9 mouse cellular contexts compared by ENCODE assay signal in the genomic region with DNA sequence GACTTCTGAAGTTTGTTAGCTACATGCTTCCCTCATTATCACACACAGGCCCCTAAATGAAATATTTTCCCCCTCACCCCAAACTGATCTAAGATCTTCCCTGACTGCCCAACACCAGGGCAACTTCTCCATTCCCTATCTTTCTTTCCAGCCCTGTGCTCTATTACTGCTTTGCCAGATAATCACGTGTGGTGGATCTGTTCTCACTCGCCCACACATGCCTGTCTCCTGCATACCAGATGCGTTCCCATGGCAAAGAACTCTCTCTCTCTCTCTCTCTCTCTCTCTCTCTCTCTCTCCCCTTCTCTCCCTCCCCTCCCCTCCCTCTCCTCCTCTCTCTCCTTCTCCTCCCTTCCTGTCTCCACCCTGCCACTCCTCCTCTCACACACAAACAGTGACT.
DNase-seq lines count a peak whose midpoint lies in the region; ATAC-seq and TF ChIP-seq lines count a peak whose summit lies in the region.
"Had no signal": no experiment of that assay in that cellular context is flagged by ENCODE, and none has a peak within 500 bp of the region (broad histone marks: within the 10 kb centered on the region; RNA-seq: fewer than 3 reads in every experiment).

No protein-coding gene starts in this region.

- TF ChIP-seq CTCF in kidney, postnatal 0 days (IDR thresholded peaks at IDR 0.05; ENCODE audit: low read depth) = no peak
- no peak for TF ChIP-seq CTCF in midbrain, postnatal 0 days (IDR thresholded peaks at IDR 0.05)

- H3K9ac ChIP-seq in kidney, postnatal 0 days (ENCODE audit: low read depth, low read length) = no peak overlapping the region
- no peak overlapping the region for H3K9ac ChIP-seq in embryonic facial prominence, embryonic 13.5 days
- H3K9ac ChIP-seq in midbrain, postnatal 0 days (replicated peaks; ENCODE audit: low read length, poor library complexity, severe bottlenecking) = no peak overlapping the region

- no peak overlapping the region for H3K4me2 ChIP-seq in kidney, postnatal 0 days (ENCODE audit: low read length)
- H3K4me2 ChIP-seq in embryonic facial prominence, embryonic 13.5 days = no peak overlapping the region
- no peak overlapping the region for H3K4me2 ChIP-seq in midbrain, postnatal 0 days (ENCODE audit: low read depth, low read length, poor library complexity, severe bottlenecking)

- peak; percentile 65; the same call in 1 of the 2 replicates for ATAC-seq in kidney, postnatal 0 days (replicated peaks; ENCODE audit: low FRiP score, low read depth)
- peak; percentile 69; the same call in 1 of the 2 replicates for ATAC-seq in embryonic facial prominence, embryonic 13.5 days (ENCODE audit: insufficient number of reproducible peaks, insufficient read depth, low FRiP score, low TSS enrichment, low read depth)
- peak; percentile 56; the same call in 1 of the 2 replicates for ATAC-seq in midbrain, postnatal 0 days (ENCODE audit: low FRiP score)
- no peak for ATAC-seq in megakaryocyte-erythroid progenitor cell, adult 5-6 weeks (replicated peaks; ENCODE audit: low FRiP score, low TSS enrichment, poor library complexity, severe bottlenecking)

- H3K4me3 ChIP-seq in kidney, postnatal 0 days (replicated peaks; ENCODE audit: low read depth, low read length) = no peak overlapping the region
- no peak overlapping the region for H3K4me3 ChIP-seq in embryonic facial prominence, embryonic 13.5 days
- no peak overlapping the region for H3K4me3 ChIP-seq in midbrain, postnatal 0 days (ENCODE audit: low read depth, low read length)

- H3K27ac ChIP-seq in kidney, postnatal 0 days = no peak overlapping the region
- H3K27ac ChIP-seq in embryonic facial prominence, embryonic 13.5 days = no peak overlapping the region
- no peak overlapping the region for H3K27ac ChIP-seq in midbrain, postnatal 0 days (ENCODE audit: low read depth, low read length)

- no peaks in the 10 kb centered on the region for H3K27me3 ChIP-seq in kidney, postnatal 0 days (ENCODE audit: insufficient read depth, low read length)
- H3K27me3 ChIP-seq in embryonic facial prominence, embryonic 13.5 days = no peaks in the 10 kb centered on the region
- H3K27me3 ChIP-seq in midbrain, postnatal 0 days (ENCODE audit: insufficient read depth, low read length) = no peaks in the 10 kb centered on the region

- H3K9me3 ChIP-seq in kidney, postnatal 0 days (replicated peaks; ENCODE audit: low read length) = no peaks in the 10 kb centered on the region
- H3K9me3 ChIP-seq in embryonic facial prominence, embryonic 13.5 days = no peaks in the 10 kb centered on the region
- H3K9me3 ChIP-seq in midbrain, postnatal 0 days (ENCODE audit: low read length) = no peaks in the 10 kb centered on the region

- WGBS in kidney, postnatal 0 days = 31% methylated on average over 3 of the region's 3 CpGs
- WGBS in embryonic facial prominence, embryonic 13.5 days = 23% methylated on average over 3 of the region's 3 CpGs
- whole genome bisulfite sequencing in midbrain, postnatal 0 days = 18% methylated on average over 3 of the region's 3 CpGs

- no peaks in the 10 kb centered on the region for H3K4me1 ChIP-seq in kidney, postnatal 0 days (replicated peaks; ENCODE audit: insufficient read depth, low read length)
- no peaks in the 10 kb centered on the region; the same call in 1 of the 2 replicates for H3K4me1 ChIP-seq in embryonic facial prominence, embryonic 13.5 days
- no peaks in the 10 kb centered on the region for H3K4me1 ChIP-seq in midbrain, postnatal 0 days (ENCODE audit: insufficient read depth, low read length)

- no peaks in the 10 kb centered on the region for H3K36me3 ChIP-seq in kidney, postnatal 0 days (ENCODE audit: insufficient read depth, low read length)
- no peaks in the 10 kb centered on the region for H3K36me3 ChIP-seq in embryonic facial prominence, embryonic 13.5 days
- no peaks in the 10 kb centered on the region for H3K36me3 ChIP-seq in midbrain, postnatal 0 days (ENCODE audit: insufficient read depth, low read length)
- H3K36me3 ChIP-seq: G1E had no signal

- peak; percentile 4 for DNase-seq in kidney, postnatal 0 days (ENCODE audit: low spot score)
- DNase-seq in kidney, postnatal 36 days = no peak
- peak; percentile 55 for DNase-seq in layer of hippocampus, adult 11-12 months (ENCODE audit: low spot score)
- no peak for DNase-seq in midbrain, postnatal 0 days (ENCODE audit: low spot score)
- DNase-seq in ovary, postnatal 14 days (ENCODE audit: low spot score) = no peak
- DNase-seq in cerebellum, postnatal 14 days = no peak

Comparison
In these comparisons a context has a peak if more than half of its experiments do, and no peak if none do; other contexts are left out.
1. DNase-seq: peak in kidney, postnatal 0 days (single experiment) and layer of hippocampus, adult 11-12 months (single experiment); none in kidney, postnatal 36 days (0 of 2), midbrain, postnatal 0 days (single experiment), ovary, postnatal 14 days (single experiment) and cerebellum, postnatal 14 days (0 of 2).